Mouse (Mus musculus): ENCODE measurements around the gene Rasd2.

The Rasd2 gene

GRCm38 (mm10) chr8:75213686-75214085, at the start of gene Rasd2:
Gene Rasd2, plus strand, starts transcription at chr8:75213944.
- in situ Hi-C loops (cut with MboI; ENCODE audit: low pct_unique_long_range_greater_than_20kb in 1 of 2, low sequenced_read_pairs in 2 of 2, unreplicated experiment in 1 of 2) = loop anchor here in 1 of 2 experiments (10.0 kb wide), 1 partner anchor 139 kb away; no protein-coding TSS in a partner anchor

- in situ Hi-C loops (cut with MboI; ENCODE audit: low pct_unique_long_range_greater_than_20kb in 1 of 2, low sequenced_read_pairs in 2 of 2, unreplicated experiment in 1 of 2) = no loop called here
These were observed 44.4 kb upstream of the Rasd2 start for GRCm38 (mm10) chr8:75169363-75169762.

GRCm38 (mm10) chr8:75172009-75172685, 41.6 kb upstream of the Rasd2 start:
- in situ Hi-C loops (cut with MboI; ENCODE audit: low pct_unique_long_range_greater_than_20kb in 1 of 2, low sequenced_read_pairs in 2 of 2, unreplicated experiment in 1 of 2) = no loop called here

- in situ Hi-C loops (cut with MboI; ENCODE audit: low pct_unique_long_range_greater_than_20kb in 1 of 2, low sequenced_read_pairs in 2 of 2, unreplicated experiment in 1 of 2) = no loop called here
These were observed 20.7 kb upstream of the Rasd2 start for GRCm38 (mm10) chr8:75193022-75193421.

- in situ Hi-C loops (cut with MboI; ENCODE audit: low pct_unique_long_range_greater_than_20kb in 1 of 2, low sequenced_read_pairs in 2 of 2, unreplicated experiment in 1 of 2) = no loop called here
These were observed 19.2 kb upstream of the Rasd2 start for GRCm38 (mm10) chr8:75194473-75195071.

GRCm38 (mm10) chr8:75197170-75197569, 16.6 kb upstream of the Rasd2 start:
- in situ Hi-C loops (cut with MboI; ENCODE audit: low pct_unique_long_range_greater_than_20kb in 1 of 2, low sequenced_read_pairs in 2 of 2, unreplicated experiment in 1 of 2) = no loop called here

GRCm38 (mm10) chr8:75197862-75198261, 15.9 kb upstream of the Rasd2 start:
- in situ Hi-C loops (cut with MboI; ENCODE audit: low pct_unique_long_range_greater_than_20kb in 1 of 2, low sequenced_read_pairs in 2 of 2, unreplicated experiment in 1 of 2) = no loop called here

- in situ Hi-C loops (cut with MboI; ENCODE audit: low pct_unique_long_range_greater_than_20kb in 1 of 2, low sequenced_read_pairs in 2 of 2, unreplicated experiment in 1 of 2) = no loop called here
These were observed 15.4 kb upstream of the Rasd2 start for GRCm38 (mm10) chr8:75198300-75198699.

GRCm38 (mm10) chr8:75198988-75199765, 14.6 kb upstream of the Rasd2 start:
- in situ Hi-C loops (cut with MboI; ENCODE audit: low pct_unique_long_range_greater_than_20kb in 1 of 2, low sequenced_read_pairs in 2 of 2, unreplicated experiment in 1 of 2) = no loop called here

- in situ Hi-C loops (cut with MboI; ENCODE audit: low pct_unique_long_range_greater_than_20kb in 1 of 2, low sequenced_read_pairs in 2 of 2, unreplicated experiment in 1 of 2) = no loop called here
These were observed 13.8 kb upstream of the Rasd2 start for GRCm38 (mm10) chr8:75199914-75200313.

GRCm38 (mm10) chr8:75202041-75202656, 11.6 kb upstream of the Rasd2 start:
- in situ Hi-C loops (cut with MboI; ENCODE audit: low pct_unique_long_range_greater_than_20kb in 1 of 2, low sequenced_read_pairs in 2 of 2, unreplicated experiment in 1 of 2) = no loop called here

- in situ Hi-C loops (cut with MboI; ENCODE audit: low pct_unique_long_range_greater_than_20kb in 1 of 2, low sequenced_read_pairs in 2 of 2, unreplicated experiment in 1 of 2) = no loop called here
These were observed 10.8 kb upstream of the Rasd2 start for GRCm38 (mm10) chr8:75202913-75203312.

- in situ Hi-C loops (cut with MboI; ENCODE audit: low pct_unique_long_range_greater_than_20kb in 1 of 2, low sequenced_read_pairs in 2 of 2, unreplicated experiment in 1 of 2) = no loop called here
These were observed 10.3 kb upstream of the Rasd2 start for GRCm38 (mm10) chr8:75203420-75203819.

- in situ Hi-C loops (cut with MboI; ENCODE audit: low pct_unique_long_range_greater_than_20kb in 1 of 2, low sequenced_read_pairs in 2 of 2, unreplicated experiment in 1 of 2) = no loop called here
These were observed 9.4 kb upstream of the Rasd2 start for GRCm38 (mm10) chr8:75204190-75204868.

- in situ Hi-C loops (cut with MboI; ENCODE audit: low pct_unique_long_range_greater_than_20kb in 1 of 2, low sequenced_read_pairs in 2 of 2, unreplicated experiment in 1 of 2) = loop anchor here in 1 of 2 experiments (10.0 kb wide), 1 partner anchor 137 kb away; no protein-coding TSS in a partner anchor
These were observed 2.3 kb upstream of the Rasd2 start for GRCm38 (mm10) chr8:75211461-75211860.

GRCm38 (mm10) chr8:75212631-75213306, 975 bp upstream of the Rasd2 start:
- in situ Hi-C loops (cut with MboI; ENCODE audit: low pct_unique_long_range_greater_than_20kb in 1 of 2, low sequenced_read_pairs in 2 of 2, unreplicated experiment in 1 of 2) = loop anchor here in 1 of 2 experiments (10.0 kb wide), 1 partner anchor 138 kb away; no protein-coding TSS in a partner anchor

GRCm38 (mm10) chr8:75213307-75213651, 465 bp upstream of the Rasd2 start:
- in situ Hi-C loops (cut with MboI; ENCODE audit: low pct_unique_long_range_greater_than_20kb in 1 of 2, low sequenced_read_pairs in 2 of 2, unreplicated experiment in 1 of 2) = loop anchor here in 1 of 2 experiments (10.0 kb wide), 1 partner anchor 138 kb away; no protein-coding TSS in a partner anchor

- in situ Hi-C loops (cut with MboI; ENCODE audit: low pct_unique_long_range_greater_than_20kb in 1 of 2, low sequenced_read_pairs in 2 of 2, unreplicated experiment in 1 of 2) = loop anchor here in 1 of 2 experiments (10.0 kb wide), 1 partner anchor 140 kb away; no protein-coding TSS in a partner anchor
These were observed 1.3 kb downstream of the Rasd2 start for GRCm38 (mm10) chr8:75215046-75215445.

Data from mouse embryonic stem cell (cell line).